ENCODE assay signal across 28 mouse cellular contexts in genomic region chrX:41793303-41793702, GRCm38 (mm10).
"Had no signal": no experiment of that assay in that cellular context is flagged by ENCODE, and none has a peak within 500 bp of the region (broad histone marks: within the 10 kb centered on the region; RNA-seq: fewer than 3 reads in every experiment).

No protein-coding gene starts in this region.

- H3K4me2 ChIP-seq: embryonic facial prominence, embryonic 12.5 days; embryonic facial prominence, embryonic 13.5 days; embryonic facial prominence, embryonic 15.5 days; forebrain, embryonic 12.5 days; forebrain, embryonic 13.5 days; forebrain, embryonic 15.5 days had no signal

- H3K27ac ChIP-seq: embryonic facial prominence, embryonic 10.5 days; embryonic facial prominence, embryonic 12.5 days; embryonic facial prominence, embryonic 13.5 days; embryonic facial prominence, embryonic 15.5 days; forebrain, embryonic 12.5 days; forebrain, embryonic 13.5 days; forebrain, embryonic 15.5 days; gastrocnemius, adult 2 months; heart, adult 2 months had no signal

- H3K9ac ChIP-seq: embryonic facial prominence, embryonic 12.5 days; embryonic facial prominence, embryonic 13.5 days; embryonic facial prominence, embryonic 15.5 days; forebrain, embryonic 12.5 days; forebrain, embryonic 13.5 days; forebrain, embryonic 15.5 days; forebrain, postnatal 0 days had no signal

- ATAC-seq: forebrain, embryonic 13.5 days; forebrain, embryonic 14.5 days; forebrain, embryonic 15.5 days; forebrain, embryonic 16.5 days; forebrain, postnatal 0 days had no signal

- H3K4me1 ChIP-seq: embryonic facial prominence, embryonic 10.5 days; embryonic facial prominence, embryonic 12.5 days; embryonic facial prominence, embryonic 13.5 days; embryonic facial prominence, embryonic 15.5 days; forebrain, embryonic 12.5 days; forebrain, embryonic 13.5 days; forebrain, embryonic 15.5 days had no signal

- H3K9me3 ChIP-seq: embryonic facial prominence, embryonic 10.5 days; embryonic facial prominence, embryonic 12.5 days; embryonic facial prominence, embryonic 13.5 days; embryonic facial prominence, embryonic 15.5 days; forebrain, embryonic 12.5 days; forebrain, embryonic 13.5 days; forebrain, embryonic 15.5 days had no signal

- H3K4me3 ChIP-seq: embryonic facial prominence, embryonic 10.5 days; embryonic facial prominence, embryonic 12.5 days; embryonic facial prominence, embryonic 13.5 days; embryonic facial prominence, embryonic 15.5 days; erythroblast, embryonic 14.5 days; forebrain, embryonic 12.5 days; forebrain, embryonic 13.5 days; forebrain, embryonic 15.5 days; gastrocnemius, adult 2 months; heart, adult 2 months had no signal

- H3K27me3 ChIP-seq: embryonic facial prominence, embryonic 12.5 days; embryonic facial prominence, embryonic 13.5 days; embryonic facial prominence, embryonic 15.5 days; forebrain, embryonic 12.5 days; forebrain, embryonic 13.5 days; forebrain, embryonic 15.5 days had no signal

- H3K36me3 ChIP-seq: embryonic facial prominence, embryonic 13.5 days; embryonic facial prominence, embryonic 15.5 days; forebrain, embryonic 12.5 days had no signal

- DNase-seq: cerebellum, adult 2 months; cerebellum, adult 8-10 months; cerebellum, adult 9-10 months; cerebellum, adult 9-11 months; cerebellum, postnatal 10 days; cerebellum, postnatal 14 days; cerebellum, postnatal 25 days; cerebellum, postnatal 36 days; embryo, embryonic 11 days; forebrain, postnatal 0 days; gastrocnemius, adult 2 months; gastrocnemius, postnatal 10 days; gastrocnemius, postnatal 14 days; gastrocnemius, postnatal 25 days; gastrocnemius, postnatal 36 days; heart, adult 11 months; heart, adult 18-20 months; heart, adult 2 months had no signal
